In the genomic region with DNA sequence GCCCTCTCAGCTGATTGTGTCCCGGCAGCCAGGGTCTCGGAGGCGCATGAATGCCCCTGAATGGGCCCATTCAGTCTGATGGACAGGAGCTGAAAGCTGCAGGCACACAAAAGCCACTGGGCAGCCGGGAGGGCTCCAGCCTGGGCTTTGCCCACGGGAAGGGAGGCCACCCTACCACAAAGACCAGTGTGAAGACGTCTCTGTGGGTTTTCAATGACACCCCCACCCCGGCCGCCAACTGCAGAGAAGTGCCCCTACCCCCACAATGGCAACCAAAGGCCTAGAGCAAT, we compare ENCODE assay signal across 8 mouse cellular contexts. TPM values are rescaled to one million over a fixed set of nuclear protein-coding genes. Genes with fewer than 3 reads are reported as not detected.
DNase-seq lines count a peak whose midpoint lies in the region; ATAC-seq lines count a peak whose summit lies in the region.

No protein-coding gene starts in this region.

- H3K9ac ChIP-seq in limb, embryonic 12.5 days (replicated peaks) = no peak overlapping the region

- H3K27me3 ChIP-seq in limb, embryonic 12.5 days = no peaks in the 10 kb centered on the region

- 70% methylated on average over 8 of the region's 8 CpGs for WGBS in limb, embryonic 12.5 days

- no peak overlapping the region for H3K4me2 ChIP-seq in limb, embryonic 12.5 days

- 0 out of 2 replicates have a peak overlapping the region, but pooled peaks have one; percentile 1 for H3K27ac ChIP-seq in limb, embryonic 12.5 days

- H3K36me3 ChIP-seq in limb, embryonic 12.5 days = peaks cover 10% of the 10 kb centered on the region; the same call in 1 of the 2 replicates

- H3K4me1 ChIP-seq in limb, embryonic 12.5 days (replicated peaks) = peaks cover 66% of the 10 kb centered on the region

- peaks cover 9% of the 10 kb centered on the region; the same call in 1 of the 2 replicates for H3K9me3 ChIP-seq in limb, embryonic 12.5 days

- H3K4me3 ChIP-seq in limb, embryonic 12.5 days (replicated peaks) = no peak overlapping the region

- no peak for ATAC-seq in limb, embryonic 12.5 days (ENCODE audit: insufficient number of reproducible peaks, insufficient read depth, low FRiP score, low TSS enrichment, low read depth)
- no peak for ATAC-seq in erythroid progenitor cell, adult 5-6 weeks (replicated peaks; ENCODE audit: low FRiP score, poor library complexity, severe bottlenecking)

- DNase-seq in right cerebral cortex, adult 2 months (ENCODE audit: low spot score in 2 of 2) = peak; percentile 19 to 25
- no peak for DNase-seq in right cerebral cortex, adult 18-20 months
- peak; percentile 19 to 31 for DNase-seq in frontal cortex, postnatal 14 days (ENCODE audit: low spot score in 2 of 2)
- DNase-seq in right cerebral cortex, postnatal 36 days (ENCODE audit: low spot score in 2 of 2) = peak; percentile 6 to 18
- DNase-seq in ovary, adult 18-20 months (ENCODE audit: low spot score) = no peak
- no peak for DNase-seq in lung, postnatal 14 days

RNA-seq across cellular contexts. Expression of gene Tcf7l1, which starts 58.5 kb away (rescaled TPM):
- 49.3 and 58.3 TPM in 2 replicates for polyA plus RNA-seq in limb, embryonic 12.5 days (2016; fragmentation: Nextera tagmentation; extraction: Ambion mirVana)
- 5.9 TPM in 1 of 2 replicates, not detected in the other for total RNA-seq in erythroid progenitor cell, adult 5-6 weeks (2015; ENCODE audit: low replicate concordance)
- total RNA-seq in erythroid progenitor cell, adult 5-6 weeks (2017; ENCODE audit: low replicate concordance) = not detected in 2 replicates

Comparison
In these comparisons a context has a peak if more than half of its experiments do, and no peak if none do; other contexts are left out.
1. DNase-seq: peak in right cerebral cortex, adult 2 months (2 of 2), frontal cortex, postnatal 14 days (2 of 2) and right cerebral cortex, postnatal 36 days (2 of 2); none in right cerebral cortex, adult 18-20 months (single experiment), ovary, adult 18-20 months (single experiment) and lung, postnatal 14 days (single experiment).